Mouse (Mus musculus): ENCODE results near the gene Grip1. TPM values are rescaled to one million over a fixed set of nuclear protein-coding genes. Genes with fewer than 3 reads are reported as not detected.
A peak's percentile ranks its signal among the peaks of the same experiment; 100 is the strongest.
"Not testable (repeated sequence)": the region's sequence is repeated elsewhere in the genome, so short reads cannot be mapped to it uniquely, and the experiment has no call there.

Grip1 gene
- polyA plus RNA-seq, 1 experiment from 2014 or later = 4.4 TPM

GRCm38 (mm10) chr10:120111691-120112319 is 658.2 kb downstream of the Grip1 start:
- 88% methylated on average over 3 of the region's 3 CpGs for WGBS
- H3K4me1 ChIP-seq = no peaks in the 10 kb centered on the region
- H3K27me3 ChIP-seq (ENCODE audit: insufficient read depth, poor library complexity, severe bottlenecking) = no peaks in the 10 kb centered on the region
- H3K9me3 ChIP-seq = no peaks in the 10 kb centered on the region
- no peak for DNase-seq (ENCODE audit: low spot score)
- H3K4me3 ChIP-seq = peak overlapping the region; percentile 73
- H3K27ac ChIP-seq = peak overlapping the region; percentile 90; the same call in 1 of the 2 replicates
- H3K36me3 ChIP-seq = peaks cover 13% of the 10 kb centered on the region; the same call in 1 of the 2 replicates

GRCm38 (mm10) chr10:120112507-120113396 is 659.1 kb downstream of the Grip1 start, which contains the start of gene Helb:
Helb (minus strand) TSS chr10:120112987.
- no peaks in the 10 kb centered on the region for H3K27me3 ChIP-seq (ENCODE audit: insufficient read depth, poor library complexity, severe bottlenecking)
- peak within 1 kb of the TSS; percentile 90 for H3K27ac ChIP-seq
- DNase-seq (ENCODE audit: low spot score) = peak; percentile 99
- peak within 1 kb of the TSS; percentile 73 for H3K4me3 ChIP-seq
- under 1% methylated on average over 55 of the region's 55 CpGs for WGBS
- H3K9me3 ChIP-seq = no peaks in the 10 kb centered on the region
- H3K4me1 ChIP-seq = no peaks in the 10 kb centered on the region
- H3K36me3 ChIP-seq = peaks cover 6% of the 10 kb centered on the region; the same call in 1 of the 2 replicates

- Histone ChIP-seq H3K4me3 (peak overlapping the region; percentile 73), H3K27ac (peak overlapping the region; percentile 90; the same call in 1 of the 2 replicates)
- H3K36me3 ChIP-seq; H3K27me3 ChIP-seq (ENCODE audit: insufficient read depth, poor library complexity, severe bottlenecking); H3K4me1 ChIP-seq; DNase-seq (ENCODE audit: low spot score); H3K9me3 ChIP-seq: not testable (repeated sequence)
- 64% methylated on average over 9 of the region's 9 CpGs for WGBS
These were observed 659.9 kb downstream of the Grip1 start for GRCm38 (mm10) chr10:120113482-120113881.

GRCm38 (mm10) chr10:120113980-120114379 is 660.4 kb downstream of the Grip1 start:
- H3K9me3 ChIP-seq = no peaks in the 10 kb centered on the region
- no peaks in the 10 kb centered on the region for H3K4me1 ChIP-seq
- H3K27me3 ChIP-seq (ENCODE audit: insufficient read depth, poor library complexity, severe bottlenecking) = no peaks in the 10 kb centered on the region
- DNase-seq (ENCODE audit: low spot score) = no peak
- peaks cover 3% of the 10 kb centered on the region; the same call in 1 of the 2 replicates for H3K36me3 ChIP-seq
- no peak overlapping the region for H3K27ac ChIP-seq
- H3K4me3 ChIP-seq = no peak overlapping the region
- 78% methylated on average over 6 of the region's 6 CpGs for WGBS

GRCm38 (mm10) chr10:120114493-120114892 is 660.9 kb downstream of the Grip1 start:
- H3K27ac ChIP-seq = no peak overlapping the region
- no peak overlapping the region for H3K4me3 ChIP-seq
- WGBS = 54% methylated on average over 7 of the region's 7 CpGs
- no peak for DNase-seq (ENCODE audit: low spot score)
- no peaks in the 10 kb centered on the region for H3K27me3 ChIP-seq (ENCODE audit: insufficient read depth, poor library complexity, severe bottlenecking)
- no peaks in the 10 kb centered on the region for H3K4me1 ChIP-seq
- H3K9me3 ChIP-seq = no peaks in the 10 kb centered on the region
- peaks cover 1% of the 10 kb centered on the region; the same call in 1 of the 2 replicates for H3K36me3 ChIP-seq

GRCm38 (mm10) chr10:120115249-120115648 is 661.6 kb downstream of the Grip1 start:
- WGBS = 95% methylated on average over 1 of the region's 1 CpGs
- no peak overlapping the region for H3K4me3 ChIP-seq
- no peaks in the 10 kb centered on the region for H3K27me3 ChIP-seq (ENCODE audit: insufficient read depth, poor library complexity, severe bottlenecking)
- no peaks in the 10 kb centered on the region for H3K36me3 ChIP-seq
- no peaks in the 10 kb centered on the region for H3K9me3 ChIP-seq
- no peaks in the 10 kb centered on the region for H3K4me1 ChIP-seq
- no peak for DNase-seq (ENCODE audit: low spot score)
- no peak overlapping the region for H3K27ac ChIP-seq

- no peak for DNase-seq (ENCODE audit: low spot score)
- no peaks in the 10 kb centered on the region for H3K9me3 ChIP-seq
- no peaks in the 10 kb centered on the region for H3K36me3 ChIP-seq
- 86% methylated on average over 3 of the region's 3 CpGs for WGBS
- no peaks in the 10 kb centered on the region for H3K4me1 ChIP-seq
- no peak overlapping the region for H3K27ac ChIP-seq
- H3K27me3 ChIP-seq (ENCODE audit: insufficient read depth, poor library complexity, severe bottlenecking) = no peaks in the 10 kb centered on the region; the same call in 1 of the 2 replicates
- H3K4me3 ChIP-seq = no peak overlapping the region
These were observed 670.1 kb downstream of the Grip1 start for GRCm38 (mm10) chr10:120123721-120124120.

- Histone ChIP-seq H3K36me3 (no peaks in the 10 kb centered on the region), H3K9me3 (no peaks in the 10 kb centered on the region), H3K4me3 (no peak overlapping the region), H3K4me1 (no peaks in the 10 kb centered on the region), H3K27me3 (ENCODE audit: insufficient read depth, poor library complexity, severe bottlenecking) (no peaks in the 10 kb centered on the region; the same call in 1 of the 2 replicates), H3K27ac (no peak overlapping the region)
- DNase-seq (ENCODE audit: low spot score) = peak; percentile 79
- WGBS = 51% methylated on average over 7 of the region's 7 CpGs
These were observed 671.3 kb downstream of the Grip1 start for GRCm38 (mm10) chr10:120124801-120125464.

- Histone ChIP-seq H3K36me3 (no peaks in the 10 kb centered on the region), H3K27ac (no peak overlapping the region), H3K4me1 (no peaks in the 10 kb centered on the region), H3K27me3 (ENCODE audit: insufficient read depth, poor library complexity, severe bottlenecking) (no peaks in the 10 kb centered on the region; the same call in 1 of the 2 replicates), H3K9me3 (no peaks in the 10 kb centered on the region), H3K4me3 (no peak overlapping the region)
- 72% methylated on average over 10 of the region's 10 CpGs for WGBS
- DNase-seq (ENCODE audit: low spot score) = no peak
These were observed 671.8 kb downstream of the Grip1 start for GRCm38 (mm10) chr10:120125465-120125857.

GRCm38 (mm10) chr10:120128601-120129277 is 675.1 kb downstream of the Grip1 start:
- Histone ChIP-seq H3K4me1 (no peaks in the 10 kb centered on the region), H3K9me3 (no peaks in the 10 kb centered on the region), H3K36me3 (no peaks in the 10 kb centered on the region), H3K27me3 (ENCODE audit: insufficient read depth, poor library complexity, severe bottlenecking) (no peaks in the 10 kb centered on the region; the same call in 1 of the 2 replicates), H3K27ac (no peak overlapping the region), H3K4me3 (peak overlapping the region; percentile 24; the same call in 1 of the 2 replicates)
- 43% methylated on average over 13 of the region's 13 CpGs for WGBS
- no peak for DNase-seq (ENCODE audit: low spot score)

- no peaks in the 10 kb centered on the region for H3K36me3 ChIP-seq
- H3K4me3 ChIP-seq = no peak overlapping the region
- H3K9me3 ChIP-seq = no peaks in the 10 kb centered on the region
- H3K27ac ChIP-seq = no peak overlapping the region
- H3K4me1 ChIP-seq = no peaks in the 10 kb centered on the region
- DNase-seq (ENCODE audit: low spot score) = no peak
- H3K27me3 ChIP-seq (ENCODE audit: insufficient read depth, poor library complexity, severe bottlenecking) = no peaks in the 10 kb centered on the region; the same call in 1 of the 2 replicates
- 57% methylated on average over 16 of the region's 16 CpGs for WGBS
These were observed 677.0 kb downstream of the Grip1 start for GRCm38 (mm10) chr10:120130621-120131020.

GRCm38 (mm10) chr10:120133697-120134096 is 680.1 kb downstream of the Grip1 start:
- WGBS = 72% methylated on average over 11 of the region's 11 CpGs
- Histone ChIP-seq H3K9me3 (no peaks in the 10 kb centered on the region), H3K27me3 (ENCODE audit: insufficient read depth, poor library complexity, severe bottlenecking) (no peaks in the 10 kb centered on the region; the same call in 1 of the 2 replicates), H3K36me3 (no peaks in the 10 kb centered on the region), H3K27ac (no peak overlapping the region), H3K4me1 (no peaks in the 10 kb centered on the region), H3K4me3 (no peak overlapping the region)
- DNase-seq (ENCODE audit: low spot score) = no peak
